Mouse (Mus musculus): ENCODE results near the gene Pphln1.
A peak's percentile ranks its signal among the peaks of the same experiment; 100 is the strongest.
"Not testable (repeated sequence)": the region's sequence is repeated elsewhere in the genome, so short reads cannot be mapped to it uniquely, and the experiment has no call there.

The Pphln1 gene

DNA sequence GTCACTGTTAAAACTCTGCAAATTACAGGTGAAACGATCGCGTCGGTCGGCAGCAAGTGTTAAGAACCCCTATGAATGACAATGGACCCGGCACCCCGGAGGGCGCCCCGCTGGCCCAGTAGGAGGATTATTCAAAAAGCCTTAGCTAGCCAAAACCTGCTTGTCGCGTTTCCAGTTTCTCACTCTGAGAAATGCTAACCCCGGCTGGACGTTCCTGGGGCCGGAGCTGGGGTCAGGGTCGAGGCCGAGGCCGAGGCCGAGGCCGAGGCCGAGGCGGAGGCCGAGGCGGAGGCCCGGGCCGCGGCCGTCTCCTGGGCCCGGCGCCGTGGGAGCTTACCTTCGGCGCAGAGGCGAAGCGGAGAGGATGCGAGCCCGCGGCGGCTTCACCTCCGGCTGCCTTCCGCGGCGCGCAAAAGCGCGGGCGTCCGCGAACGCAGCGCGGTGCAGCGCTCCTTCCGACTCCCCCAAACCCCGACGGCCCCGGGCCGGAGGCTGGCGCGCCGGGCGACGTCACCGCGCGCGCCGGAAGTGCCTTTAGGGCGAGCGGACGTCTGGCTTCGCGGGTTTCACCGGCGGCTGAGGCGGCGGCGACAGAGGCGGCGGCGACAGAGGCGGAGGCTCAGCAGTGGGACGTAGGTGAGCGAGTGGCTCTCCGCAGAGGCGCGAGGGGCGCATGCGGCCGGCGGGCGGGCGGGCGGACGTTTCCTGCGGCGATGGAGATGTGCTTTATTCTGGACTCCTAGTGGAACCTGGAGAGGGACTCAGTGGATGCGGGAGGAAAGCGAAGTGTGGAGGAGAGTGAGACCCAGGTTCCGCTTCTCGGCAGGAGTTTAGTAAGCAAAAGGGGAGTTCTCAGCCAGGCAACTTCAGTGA is at the start of gene Pphln1, which contains the start of gene Zcrb1:
TSS of gene Pphln1 (plus strand) at position 525 of the 873 bp plus-strand sequence.
TSS of gene Zcrb1 (minus strand) at position 509 of the 873 bp plus-strand sequence.
- DNase-seq, result peak; percentile 92

DNA sequence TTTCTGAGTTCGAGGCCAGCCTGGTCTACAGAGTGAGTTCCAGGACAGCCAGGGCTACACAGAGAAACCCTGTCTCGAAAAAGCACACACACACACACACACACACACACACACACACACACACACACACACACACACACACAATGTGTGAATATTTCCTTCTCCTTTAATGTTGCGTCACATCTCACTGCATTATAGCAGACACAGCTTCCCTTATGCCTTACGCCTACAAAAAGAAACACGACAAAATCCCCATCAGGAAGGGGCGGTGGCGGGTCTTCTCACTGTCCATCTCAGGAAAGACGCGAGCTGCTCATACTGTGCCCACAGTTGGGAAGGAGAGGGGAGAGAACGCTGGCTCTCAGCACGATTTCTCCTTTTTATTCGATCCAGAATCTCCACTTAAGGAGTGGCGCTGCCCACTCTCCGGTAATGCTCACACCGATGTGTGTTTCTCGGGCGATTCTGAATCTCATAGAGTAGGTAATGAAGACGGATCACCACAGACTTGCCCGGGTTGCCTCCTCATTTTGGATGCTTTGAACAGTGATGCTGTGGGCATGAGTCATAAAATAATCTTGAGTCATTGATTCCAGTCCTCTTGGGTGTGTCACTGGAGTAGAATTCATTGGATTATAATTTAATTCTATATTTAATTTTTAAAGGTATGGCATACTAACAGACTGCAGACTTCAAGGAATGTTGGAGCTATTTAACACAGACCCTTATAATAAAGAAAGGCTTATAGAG is 39.6 kb upstream of the Pphln1 start:
- no peak for DNase-seq

DNA sequence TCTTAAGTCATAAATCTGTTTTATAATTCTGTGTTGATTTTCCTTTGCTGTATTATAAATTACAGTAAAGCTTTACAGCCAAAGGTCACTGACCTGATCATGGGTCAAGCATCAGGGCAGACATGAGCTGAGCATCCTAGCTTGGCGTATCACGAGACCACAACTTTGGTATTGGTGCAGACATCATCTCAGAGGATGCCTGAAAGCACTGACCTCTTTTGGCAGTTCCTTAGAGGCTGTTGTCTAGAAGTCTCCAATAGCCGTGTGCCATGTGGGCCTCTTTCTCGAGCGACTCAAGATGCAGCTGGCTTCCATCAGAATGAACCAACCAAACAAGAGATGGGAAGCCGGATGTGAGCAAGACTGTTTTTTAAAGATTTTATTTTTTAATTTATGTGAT is 32.6 kb upstream of the Pphln1 start:
- DNase-seq, result no peak

- DNase-seq, result no peak
Observed at GRCm38 (mm10) chr15:93368558-93368957, 29.6 kb upstream of the Pphln1 start.

GRCm38 (mm10) chr15:93371838-93372237 is 26.3 kb upstream of the Pphln1 start:
- no peak for DNase-seq

- not testable (repeated sequence) for DNase-seq
Observed at GRCm38 (mm10) chr15:93372525-93373119, 25.5 kb upstream of the Pphln1 start.

- no peak for DNase-seq
Observed at GRCm38 (mm10) chr15:93375696-93376095, 22.5 kb upstream of the Pphln1 start.

DNA sequence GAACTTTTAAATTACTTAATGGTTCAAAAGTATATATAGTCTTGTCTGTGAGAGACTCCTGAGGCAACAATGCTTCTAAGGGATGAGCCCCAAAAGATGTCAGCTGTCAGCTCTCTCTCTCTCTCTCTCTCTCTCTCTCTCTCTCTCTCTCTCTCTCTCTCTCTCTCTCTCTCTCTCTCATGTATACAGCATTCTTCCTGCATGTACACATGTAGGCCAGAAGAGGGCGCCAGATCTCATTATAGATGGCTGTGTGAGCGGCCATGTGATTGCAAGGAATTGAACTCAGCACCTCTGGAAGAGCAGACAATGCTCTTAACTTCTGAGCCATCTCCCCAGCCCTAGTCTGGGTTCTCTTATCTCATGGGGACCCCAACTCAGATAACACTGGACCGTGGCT is 19.0 kb upstream of the Pphln1 start:
- DNase-seq, result peak; percentile 32

DNA sequence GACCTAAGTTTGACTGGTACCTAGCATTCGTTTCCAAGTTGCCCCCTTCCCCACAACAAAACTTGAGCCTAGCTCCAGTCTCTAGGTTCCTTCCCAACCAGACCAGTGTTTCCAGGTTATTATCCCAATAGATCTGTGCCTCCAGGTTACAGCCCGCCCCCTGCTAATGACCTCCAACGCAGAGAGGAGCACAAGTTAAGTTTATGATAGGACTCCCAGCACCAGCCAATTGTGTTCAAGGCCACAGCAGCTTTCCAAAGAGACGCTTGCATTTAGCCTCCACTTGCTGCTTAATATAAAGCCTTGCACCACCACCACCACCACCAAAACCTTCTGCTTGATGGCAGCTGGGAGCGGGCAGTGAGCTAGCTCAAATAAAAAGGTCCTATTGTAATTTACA is 16.8 kb upstream of the Pphln1 start:
- no peak for DNase-seq

- DNase-seq, result no peak
Observed at GRCm38 (mm10) chr15:93397269-93397668, 881 bp upstream of the Pphln1 start.

- DNase-seq, result peak; percentile 11
Observed at GRCm38 (mm10) chr15:93398699-93399540, 770 bp downstream of the Pphln1 start.

GRCm38 (mm10) chr15:93401446-93401845 is 3.3 kb downstream of the Pphln1 start:
- DNase-seq, result no peak

GRCm38 (mm10) chr15:93402730-93403129 is 4.6 kb downstream of the Pphln1 start:
- no peak for DNase-seq

DNA sequence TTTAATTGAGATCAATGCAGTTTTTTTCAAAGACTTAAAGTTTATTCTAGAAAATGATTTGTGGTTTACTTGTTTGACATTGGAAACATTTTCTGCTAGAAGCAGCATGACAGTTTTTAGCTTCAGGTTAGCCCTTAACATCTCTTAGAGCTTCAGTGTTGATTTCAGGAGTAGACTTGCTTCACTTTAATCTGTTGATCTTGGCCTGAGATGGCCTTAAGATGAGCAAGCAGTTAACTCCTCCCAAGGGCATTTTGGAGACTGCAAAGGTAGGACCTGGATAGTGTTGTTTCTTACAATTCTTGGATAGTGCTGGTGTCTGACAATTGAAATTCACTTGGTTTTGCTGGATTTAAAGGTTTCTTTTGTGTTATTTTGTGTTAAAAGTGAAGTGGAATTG is 6.7 kb downstream of the Pphln1 start:
- no peak for DNase-seq

GRCm38 (mm10) chr15:93405446-93405986 is 7.4 kb downstream of the Pphln1 start:
- no peak for DNase-seq

- DNase-seq, result no peak
Observed at GRCm38 (mm10) chr15:93406492-93406891, 8.3 kb downstream of the Pphln1 start.

DNA sequence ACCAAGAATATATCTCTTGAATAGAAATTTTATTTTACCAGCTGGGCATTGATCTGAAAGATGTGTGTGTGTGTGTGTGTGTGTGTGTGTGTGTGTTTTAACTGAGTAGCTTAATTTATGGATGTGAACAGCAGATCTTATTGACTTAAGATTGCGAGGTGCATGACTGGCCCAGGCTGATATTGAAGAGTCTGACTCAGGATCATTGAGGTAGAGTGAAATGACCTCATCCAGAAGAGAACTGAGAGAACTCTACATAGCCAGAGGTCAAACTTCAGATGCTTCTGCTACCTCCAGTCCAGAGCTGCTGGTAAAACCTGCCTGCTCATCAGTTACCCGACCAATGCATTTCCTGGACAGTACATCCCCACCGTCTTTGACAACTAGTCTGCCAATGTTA is 14.3 kb downstream of the Pphln1 start:
- DNase-seq, result no peak

GRCm38 (mm10) chr15:93414456-93414855 is 16.3 kb downstream of the Pphln1 start:
- DNase-seq, result no peak

- DNase-seq, result no peak
Observed at GRCm38 (mm10) chr15:93416300-93416699, 18.1 kb downstream of the Pphln1 start.

GRCm38 (mm10) chr15:93420596-93420995 is 22.4 kb downstream of the Pphln1 start:
- peak; percentile 6 for DNase-seq

DNA sequence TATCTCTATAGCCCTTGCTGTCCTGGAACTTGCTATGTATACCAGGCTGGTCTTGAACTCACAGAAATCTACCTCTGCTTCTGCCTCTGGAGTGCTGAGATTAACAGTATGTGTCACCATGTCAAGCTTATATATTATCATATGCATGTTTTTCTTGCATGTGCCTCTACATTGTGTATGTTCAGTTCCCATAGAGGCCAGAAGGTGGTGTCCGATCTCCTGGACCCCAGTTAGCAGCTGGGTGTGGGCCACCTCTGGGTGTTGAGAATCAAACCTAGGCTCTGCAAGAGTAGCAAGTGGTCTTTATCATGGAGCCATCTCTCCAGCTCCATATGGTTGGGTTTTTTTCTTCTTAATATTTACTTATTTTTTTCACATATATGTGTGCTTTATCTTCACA is 24.4 kb downstream of the Pphln1 start:
- peak; percentile 9 for DNase-seq

GRCm38 (mm10) chr15:93433811-93434210 is 35.7 kb downstream of the Pphln1 start:
- no peak for DNase-seq
